Mouse (Mus musculus): ENCODE measurements around the gene Parp11.

DNA sequence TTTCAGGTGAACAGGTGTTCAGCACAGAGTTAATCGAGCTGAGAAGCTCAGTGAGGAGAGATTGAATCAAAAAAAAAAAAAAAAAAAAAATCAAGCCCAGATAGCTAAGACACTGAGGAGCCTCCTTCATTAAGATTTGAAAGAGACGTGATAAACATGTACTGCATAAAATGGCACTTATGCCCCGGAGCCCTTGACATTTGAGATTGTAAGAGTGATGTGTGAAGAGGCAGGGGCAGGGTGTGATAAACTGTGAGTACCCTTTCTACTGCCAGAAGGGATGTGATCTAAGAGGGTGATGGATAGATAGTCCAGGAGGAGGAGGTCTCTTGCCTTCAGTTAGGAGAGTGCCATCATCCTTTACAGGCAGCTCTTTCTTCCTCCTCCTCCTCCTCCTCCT, 83.6 kb downstream of the Parp11 start:
- TF ChIP-seq CTCF (IDR thresholded peaks at IDR 0.05; ENCODE audit: extremely low read depth, insufficient read depth, low read length) (no peak), POLR2A (IDR thresholded peaks at IDR 0.05; ENCODE audit: extremely low read depth, insufficient read depth, low read length) (no peak)

Measured in cortical plate, adult 2 months (tissue).